In the genomic region with DNA sequence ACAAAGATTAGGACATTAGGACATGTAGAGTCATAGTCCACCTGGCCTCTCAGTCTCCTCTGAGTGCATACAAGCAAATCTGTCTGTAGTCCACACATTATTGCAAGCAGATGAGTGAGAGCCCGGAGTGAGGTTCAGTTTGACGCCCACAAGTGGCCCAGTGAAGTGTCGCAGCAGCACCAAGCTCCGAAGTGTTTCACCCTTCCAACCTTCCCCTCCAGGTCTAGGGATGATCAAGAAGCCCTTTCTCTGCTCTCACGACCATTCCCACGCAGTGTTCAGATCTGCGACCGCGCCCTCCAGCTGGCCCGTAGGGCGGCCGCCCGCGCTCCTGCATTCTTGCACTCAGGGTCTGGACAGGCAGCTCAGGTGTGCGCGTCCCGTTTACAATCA, we compare ENCODE assay signal across 9 mouse cellular contexts. TPM values are rescaled to one million over a fixed set of nuclear protein-coding genes. Genes with fewer than 3 reads are reported as not detected.
DNase-seq lines count a peak whose midpoint lies in the region; ATAC-seq and TF ChIP-seq lines count a peak whose summit lies in the region.
"Had no signal": no experiment of that assay in that cellular context is flagged by ENCODE, and none has a peak within 500 bp of the region (broad histone marks: within the 10 kb centered on the region; RNA-seq: fewer than 3 reads in every experiment).

No protein-coding gene starts in this region.

- 2% methylated on average over 17 of the region's 17 CpGs for whole genome bisulfite sequencing in heart, embryonic 11.5 days (ENCODE audit: insufficient replicate concordance)
- WGBS in forebrain, embryonic 15.5 days, result under 1% methylated on average over 17 of the region's 17 CpGs
- WGBS in liver, embryonic 14.5 days (ENCODE audit: insufficient replicate concordance), result under 1% methylated on average over 17 of the region's 17 CpGs

- DNase-seq in heart, postnatal 25 days (ENCODE audit: low spot score), result no peak
- DNase-seq in liver, embryonic 14.5 days (ENCODE audit: low read depth in 3 of 3, low spot score in 3 of 3), result no peak
- DNase-seq in cerebellum, postnatal 36 days, result no peak
- no peak for DNase-seq in right cerebral cortex, postnatal 10 days (ENCODE audit: low spot score in 2 of 2)
- DNase-seq in gastrocnemius, adult 8-10 months (ENCODE audit: low spot score in 2 of 2), result no peak

- no peaks in the 10 kb centered on the region for H3K4me1 ChIP-seq in heart, embryonic 11.5 days (ENCODE audit: control insufficient read depth, insufficient read depth, low read length)
- peaks cover 38% of the 10 kb centered on the region for H3K4me1 ChIP-seq in E14TG2a.4 (replicated peaks; ENCODE audit: low read depth, low read length)
- peaks cover 23% of the 10 kb centered on the region for H3K4me1 ChIP-seq in forebrain, embryonic 15.5 days
- H3K4me1 ChIP-seq in liver, embryonic 14.5 days (replicated peaks; ENCODE audit: control insufficient read depth in 2 of 2, insufficient read depth in 2 of 2, low read length in 1 of 2), result no peaks in the 10 kb centered on the region

- H3K9me3 ChIP-seq in heart, embryonic 11.5 days (replicated peaks; ENCODE audit: control insufficient read depth, low read length), result no peaks in the 10 kb centered on the region
- H3K9me3 ChIP-seq in E14TG2a.4 (ENCODE audit: low read length), result no peaks in the 10 kb centered on the region
- H3K9me3 ChIP-seq in forebrain, embryonic 15.5 days, result no peaks in the 10 kb centered on the region
- H3K9me3 ChIP-seq in liver, embryonic 14.5 days (ENCODE audit: control insufficient read depth, low read length), result no peaks in the 10 kb centered on the region

- intact Hi-C loops in heart, postnatal 25 days (cut with DNase I), result loop anchor here (2.0 kb wide), 1 partner anchor 120 kb away; no protein-coding TSS in a partner anchor

- H3K4me2 ChIP-seq in heart, embryonic 11.5 days, result peak overlapping the region; percentile 94
- H3K4me2 ChIP-seq in forebrain, embryonic 15.5 days (replicated peaks), result peak overlapping the region; percentile 89
- peak overlapping the region; percentile 49 for H3K4me2 ChIP-seq in liver, embryonic 14.5 days (ENCODE audit: low read depth)

- no peak overlapping the region for H3K27ac ChIP-seq in heart, embryonic 11.5 days (ENCODE audit: low read depth, low read length)
- no peak overlapping the region for H3K27ac ChIP-seq in forebrain, embryonic 15.5 days (replicated peaks)
- H3K27ac ChIP-seq in liver, embryonic 14.5 days, result no peak overlapping the region

- H3K9ac ChIP-seq in heart, embryonic 11.5 days (ENCODE audit: low read depth, low read length), result peak overlapping the region; percentile 77; the same call in 1 of the 2 replicates
- peak overlapping the region; percentile 74 for H3K9ac ChIP-seq in forebrain, embryonic 15.5 days (replicated peaks)
- no peak overlapping the region for H3K9ac ChIP-seq in liver, embryonic 14.5 days (replicated peaks)

- H3K27me3 ChIP-seq in heart, embryonic 11.5 days (ENCODE audit: control insufficient read depth, insufficient read depth, low read length), result 0 out of 2 replicates have a peak, but pooled peaks cover 6% of the 10 kb centered on the region
- peaks cover 57% of the 10 kb centered on the region for H3K27me3 ChIP-seq in E14TG2a.4 (ENCODE audit: insufficient read depth, low read length)
- no peaks in the 10 kb centered on the region; the same call in 1 of the 2 replicates for H3K27me3 ChIP-seq in forebrain, embryonic 15.5 days
- H3K27me3 ChIP-seq in liver, embryonic 14.5 days (ENCODE audit: control insufficient read depth, insufficient read depth, low read length), result peaks cover 33% of the 10 kb centered on the region

- peak overlapping the region; percentile 80 for H3K4me3 ChIP-seq in heart, embryonic 11.5 days (ENCODE audit: low read depth, low read length)
- peak overlapping the region; percentile 84 for H3K4me3 ChIP-seq in E14TG2a.4 (replicated peaks; ENCODE audit: low read length)
- peak overlapping the region; percentile 78 for H3K4me3 ChIP-seq in forebrain, embryonic 15.5 days
- H3K4me3 ChIP-seq in liver, embryonic 14.5 days (ENCODE audit: insufficient read depth in 1 of 2, low read depth in 2 of 2, low read length in 2 of 2), result peak overlapping the region; percentile 22 to 45; a peak in 3 of 4 replicates

- no peak for ATAC-seq in heart, embryonic 11.5 days (replicated peaks; ENCODE audit: insufficient number of reproducible peaks, low FRiP score, low TSS enrichment)
- no peak for ATAC-seq in forebrain, embryonic 15.5 days (replicated peaks)
- ATAC-seq in liver, embryonic 14.5 days (ENCODE audit: insufficient read depth), result 0 out of 2 replicates have a peak, but pooled peaks have one; percentile 6

- no peak for TF ChIP-seq CTCF in E14TG2a.4 (conservative IDR thresholded peaks at IDR 0.05; ENCODE audit: low read length)
- TF ChIP-seq CTCF in liver, embryonic 14.5 days (IDR thresholded peaks at IDR 0.05; ENCODE audit: low read depth), result no peak

- no peak for TF ChIP-seq EP300 in liver, embryonic 14.5 days (IDR thresholded peaks at IDR 0.05; ENCODE audit: low read depth)

- no peaks in the 10 kb centered on the region for H3K36me3 ChIP-seq in heart, embryonic 11.5 days (ENCODE audit: control insufficient read depth, insufficient read depth, low read length)
- no peaks in the 10 kb centered on the region for H3K36me3 ChIP-seq in E14TG2a.4 (ENCODE audit: insufficient read depth, low read length)
- no peaks in the 10 kb centered on the region for H3K36me3 ChIP-seq in forebrain, embryonic 15.5 days
- H3K36me3 ChIP-seq in liver, embryonic 14.5 days (replicated peaks; ENCODE audit: control insufficient read depth, insufficient read depth, low read depth), result no peaks in the 10 kb centered on the region

RNA-seq across cellular contexts. Expression of a gene that starts 0.3 kb away (rescaled TPM):
- polyA plus RNA-seq in heart, embryonic 11.5 days (2014; fragmentation: Nextera tagmentation; extraction: Ambion mirVana), result 3.6 and 5.2 TPM in 2 replicates
- 1 to 10 TPM; 2.4 to 2.7 TPM for total RNA-seq in heart, postnatal 25 days (2021)
- polyA plus RNA-seq in forebrain, embryonic 15.5 days (2015; fragmentation: Nextera tagmentation; extraction: Ambion mirVana), result 14.8 and 17.8 TPM in 2 replicates
- polyA plus RNA-seq in liver, embryonic 14.5 days (2012; rRNA removed), result 0.09 and 0.10 TPM in 2 replicates
- polyA plus RNA-seq in liver, embryonic 14.5 days (2014; fragmentation: Nextera tagmentation; extraction: Ambion mirVana), result 0.08 and 0.14 TPM in 2 replicates
- 1 to 10 TPM in 1 of 4 experiments, under 1 TPM in 3; 0.27 to 1.1 (median 0.65) TPM for total RNA-seq in gastrocnemius, adult 8-10 months (2022)
- total RNA-seq: common myeloid progenitor, adult 5-6 weeks had no signal

Comparison
In these comparisons a context has a peak if more than half of its experiments do, and no peak if none do; other contexts are left out.
1. H3K4me3 ChIP-seq: peak in every context shown above with its lines; median percentile 84 in E14TG2a.4; 80 in heart, embryonic 11.5 days; 78 in forebrain, embryonic 15.5 days; 34 in liver, embryonic 14.5 days.